Mouse (Mus musculus): ENCODE data around the gene 4930519P11Rik. TPM values are rescaled to one million over a fixed set of nuclear protein-coding genes. Genes with fewer than 3 reads are reported as not detected.

Gene 4930519P11Rik
- polyA plus RNA-seq, 1 experiment: not detected

DNA sequence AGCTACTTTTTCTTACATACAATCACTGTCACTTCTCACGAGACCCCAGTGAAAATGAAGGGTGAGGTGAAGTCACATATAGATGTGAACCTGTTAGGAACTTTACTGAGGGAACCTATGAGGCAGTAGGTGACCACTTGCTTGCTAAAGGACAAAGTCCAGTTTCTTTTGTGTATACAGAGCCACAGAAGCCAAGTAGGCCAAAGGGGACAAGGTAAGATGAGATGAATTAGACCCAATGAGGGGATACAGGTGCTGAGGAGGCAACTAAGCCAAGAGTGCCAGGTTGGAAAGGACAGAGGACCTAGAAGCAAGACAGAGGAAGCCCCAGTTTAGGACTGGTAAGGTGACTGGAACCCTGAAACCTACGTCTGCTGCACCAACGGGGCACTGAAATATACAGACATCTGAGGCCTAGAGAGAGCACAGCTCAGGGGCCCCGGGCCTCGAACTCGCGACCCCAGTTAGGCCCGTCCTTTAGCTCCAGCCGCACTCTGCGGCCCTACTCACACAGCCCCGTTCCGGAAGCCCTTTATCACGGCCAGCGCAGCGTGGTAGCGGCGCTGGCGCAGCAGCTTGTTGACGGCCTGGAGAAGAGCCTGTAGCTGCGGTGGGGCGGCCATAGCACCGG lies 10.1 kb downstream of the 4930519P11Rik start:
- Histone ChIP-seq H3K27ac (ENCODE audit: control insufficient read depth, insufficient read depth, low read depth, low read length, poor library complexity) (peak overlapping the region; percentile 87), H3K4me3 (replicated peaks; ENCODE audit: control insufficient read depth, low read depth, low read length) (peak overlapping the region; percentile 88), H3K4me1 (ENCODE audit: control insufficient read depth, insufficient read depth, low read length) (no peaks in the 10 kb centered on the region; the same call in 1 of the 2 replicates)
- TF ChIP-seq POLR2A (IDR thresholded peaks at IDR 0.05; ENCODE audit: borderline replicate concordance, control insufficient read depth, low read depth, low read length) (no peak), CTCF (IDR thresholded peaks at IDR 0.05; ENCODE audit: control insufficient read depth, insufficient read depth, low read length) (no peak)
- 4% methylated on average over 22 of the region's 22 CpGs for WGBS

DNA sequence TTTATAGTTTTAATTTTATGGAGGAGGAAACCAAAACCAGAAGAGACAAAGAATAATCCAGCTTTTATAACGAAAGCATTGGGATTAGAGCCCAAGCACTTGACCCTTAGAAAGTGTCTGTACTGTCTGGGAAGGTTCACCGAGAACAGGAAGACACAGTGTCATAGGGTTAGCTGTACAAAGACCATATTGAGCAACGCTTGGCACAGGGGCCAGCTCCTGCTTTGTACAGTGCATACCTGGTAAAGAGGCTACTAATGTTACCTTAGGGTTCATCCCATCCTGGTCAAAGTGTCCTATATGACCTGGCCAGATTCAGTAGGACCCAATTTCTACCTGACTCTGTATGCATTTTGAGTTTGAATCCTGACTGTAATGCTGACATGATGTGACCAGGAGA lies 11.9 kb downstream of the 4930519P11Rik start:
- WGBS: 54% methylated on average over 3 of the region's 3 CpGs
- no peak overlapping the region for H3K27ac ChIP-seq (ENCODE audit: control insufficient read depth, insufficient read depth, low read depth, low read length, poor library complexity)
- no peaks in the 10 kb centered on the region; the same call in 1 of the 2 replicates for H3K4me1 ChIP-seq (ENCODE audit: control insufficient read depth, insufficient read depth, low read length)
- TF ChIP-seq POLR2A (IDR thresholded peaks at IDR 0.05; ENCODE audit: borderline replicate concordance, control insufficient read depth, low read depth, low read length): no peak
- TF ChIP-seq CTCF (IDR thresholded peaks at IDR 0.05; ENCODE audit: control insufficient read depth, insufficient read depth, low read length): no peak
- H3K4me3 ChIP-seq (replicated peaks; ENCODE audit: control insufficient read depth, low read depth, low read length): no peak overlapping the region

- H3K4me3 ChIP-seq (replicated peaks; ENCODE audit: control insufficient read depth, low read depth, low read length): no peak overlapping the region
- no peak overlapping the region for H3K27ac ChIP-seq (ENCODE audit: control insufficient read depth, insufficient read depth, low read depth, low read length, poor library complexity)
- H3K4me1 ChIP-seq (ENCODE audit: control insufficient read depth, insufficient read depth, low read length): no peaks in the 10 kb centered on the region; the same call in 1 of the 2 replicates
- TF ChIP-seq CTCF (IDR thresholded peaks at IDR 0.05; ENCODE audit: control insufficient read depth, insufficient read depth, low read length): no peak
- no peak for TF ChIP-seq POLR2A (IDR thresholded peaks at IDR 0.05; ENCODE audit: borderline replicate concordance, control insufficient read depth, low read depth, low read length)
- WGBS: 81% methylated on average over 6 of the region's 6 CpGs
Observed at GRCm38 (mm10) chr2:154600586-154600985, 12.7 kb downstream of the 4930519P11Rik start.

GRCm38 (mm10) chr2:154597399-154597798 lies 15.8 kb downstream of the 4930519P11Rik start:
- WGBS: 59% methylated on average over 3 of the region's 3 CpGs
- TF ChIP-seq CTCF (IDR thresholded peaks at IDR 0.05; ENCODE audit: control insufficient read depth, insufficient read depth, low read length): no peak
- no peak overlapping the region for H3K27ac ChIP-seq (ENCODE audit: control insufficient read depth, insufficient read depth, low read depth, low read length, poor library complexity)
- no peaks in the 10 kb centered on the region; the same call in 1 of the 2 replicates for H3K4me1 ChIP-seq (ENCODE audit: control insufficient read depth, insufficient read depth, low read length)
- H3K4me3 ChIP-seq (replicated peaks; ENCODE audit: control insufficient read depth, low read depth, low read length): no peak overlapping the region

DNA sequence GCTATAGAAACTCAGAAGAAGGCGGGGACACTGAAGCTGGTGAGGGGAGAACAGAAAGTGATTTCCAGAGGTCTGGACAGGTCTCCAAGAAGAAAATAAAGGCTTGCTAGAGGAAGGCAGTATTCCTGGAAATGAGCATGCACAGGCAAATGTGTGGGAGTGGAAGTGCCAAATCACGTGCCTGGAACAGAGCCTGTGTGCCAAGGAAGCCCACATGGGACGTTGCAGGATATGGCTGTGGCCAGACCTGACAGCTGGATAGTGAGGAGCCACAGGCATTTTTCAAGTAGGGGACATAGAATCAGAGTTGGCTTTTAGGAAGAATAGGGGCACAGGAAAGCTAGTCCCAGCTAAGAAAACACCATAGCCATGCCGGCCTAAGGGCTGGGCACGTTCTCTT lies 17.5 kb downstream of the 4930519P11Rik start:
- Histone ChIP-seq H3K4me1 (ENCODE audit: control insufficient read depth, insufficient read depth, low read length) (no peaks in the 10 kb centered on the region), H3K4me3 (replicated peaks; ENCODE audit: control insufficient read depth, low read depth, low read length) (no peak overlapping the region), H3K27ac (ENCODE audit: control insufficient read depth, insufficient read depth, low read depth, low read length, poor library complexity) (no peak overlapping the region)
- WGBS: 82% methylated on average over 5 of the region's 5 CpGs
- TF ChIP-seq CTCF (IDR thresholded peaks at IDR 0.05; ENCODE audit: control insufficient read depth, insufficient read depth, low read length) (no peak), POLR2A (IDR thresholded peaks at IDR 0.05; ENCODE audit: borderline replicate concordance, control insufficient read depth, low read depth, low read length) (no peak)

- H3K27ac ChIP-seq (ENCODE audit: control insufficient read depth, insufficient read depth, low read depth, low read length, poor library complexity): no peak overlapping the region
- H3K4me1 ChIP-seq (ENCODE audit: control insufficient read depth, insufficient read depth, low read length): no peaks in the 10 kb centered on the region
- 72% methylated on average over 3 of the region's 3 CpGs for WGBS
- no peak overlapping the region for H3K4me3 ChIP-seq (replicated peaks; ENCODE audit: control insufficient read depth, low read depth, low read length)
- TF ChIP-seq POLR2A (IDR thresholded peaks at IDR 0.05; ENCODE audit: borderline replicate concordance, control insufficient read depth, low read depth, low read length) (no peak), CTCF (IDR thresholded peaks at IDR 0.05; ENCODE audit: control insufficient read depth, insufficient read depth, low read length) (peak; percentile 80)
Observed at GRCm38 (mm10) chr2:154593025-154593424, 20.2 kb downstream of the 4930519P11Rik start.

- Histone ChIP-seq H3K4me1 (ENCODE audit: control insufficient read depth, insufficient read depth, low read length) (no peaks in the 10 kb centered on the region), H3K4me3 (replicated peaks; ENCODE audit: control insufficient read depth, low read depth, low read length) (no peak overlapping the region), H3K27ac (ENCODE audit: control insufficient read depth, insufficient read depth, low read depth, low read length, poor library complexity) (no peak overlapping the region)
- 81% methylated on average over 3 of the region's 3 CpGs for WGBS
- no peak for TF ChIP-seq POLR2A (IDR thresholded peaks at IDR 0.05; ENCODE audit: borderline replicate concordance, control insufficient read depth, low read depth, low read length)
- TF ChIP-seq CTCF (IDR thresholded peaks at IDR 0.05; ENCODE audit: control insufficient read depth, insufficient read depth, low read length): no peak
Observed at GRCm38 (mm10) chr2:154591239-154591638, 22.0 kb downstream of the 4930519P11Rik start.

DNA sequence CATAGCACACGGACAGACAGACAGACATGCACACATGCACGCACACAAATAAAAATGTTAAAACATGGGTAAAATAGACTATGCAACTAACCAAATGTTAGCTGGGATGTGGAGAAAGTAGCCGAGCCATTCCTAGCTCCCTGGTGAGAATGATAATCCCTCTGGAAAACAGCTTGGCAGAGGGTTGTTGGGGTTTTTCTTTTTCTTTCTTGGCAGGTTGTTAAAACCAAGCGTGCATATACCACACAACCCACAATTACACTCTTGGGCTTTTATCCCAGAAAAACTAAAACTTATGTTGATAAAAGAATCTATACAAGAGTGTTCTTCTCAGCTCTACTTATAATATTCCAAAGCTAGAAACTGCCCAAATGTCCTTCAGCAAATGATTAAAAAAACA lies 24.2 kb downstream of the 4930519P11Rik start:
- 88% methylated on average over 4 of the region's 4 CpGs for WGBS
- no peak for TF ChIP-seq CTCF (IDR thresholded peaks at IDR 0.05; ENCODE audit: control insufficient read depth, insufficient read depth, low read length)
- no peak for TF ChIP-seq POLR2A (IDR thresholded peaks at IDR 0.05; ENCODE audit: borderline replicate concordance, control insufficient read depth, low read depth, low read length)
- Histone ChIP-seq H3K4me1 (ENCODE audit: control insufficient read depth, insufficient read depth, low read length) (no peaks in the 10 kb centered on the region), H3K4me3 (replicated peaks; ENCODE audit: control insufficient read depth, low read depth, low read length) (no peak overlapping the region), H3K27ac (ENCODE audit: control insufficient read depth, insufficient read depth, low read depth, low read length, poor library complexity) (no peak overlapping the region)

GRCm38 (mm10) chr2:154586405-154586804 lies 26.8 kb downstream of the 4930519P11Rik start:
- Histone ChIP-seq H3K27ac (ENCODE audit: control insufficient read depth, insufficient read depth, low read depth, low read length, poor library complexity) (no peak overlapping the region), H3K4me3 (replicated peaks; ENCODE audit: control insufficient read depth, low read depth, low read length) (no peak overlapping the region), H3K4me1 (ENCODE audit: control insufficient read depth, insufficient read depth, low read length) (no peaks in the 10 kb centered on the region)
- 81% methylated on average over 5 of the region's 5 CpGs for WGBS
- TF ChIP-seq POLR2A (IDR thresholded peaks at IDR 0.05; ENCODE audit: borderline replicate concordance, control insufficient read depth, low read depth, low read length): no peak
- TF ChIP-seq CTCF (IDR thresholded peaks at IDR 0.05; ENCODE audit: control insufficient read depth, insufficient read depth, low read length): peak; percentile 77
